Mouse (Mus musculus): ENCODE results near the gene Trim41. TPM values are rescaled to one million over a fixed set of nuclear protein-coding genes. Genes with fewer than 3 reads are reported as not detected.
A peak's percentile ranks its signal among the peaks of the same experiment; 100 is the strongest.
"Not testable (repeated sequence)": the region's sequence is repeated elsewhere in the genome, so short reads cannot be mapped to it uniquely, and the experiment has no call there.

The Trim41 gene
- polyA plus RNA-seq, 1 experiment from 2014 or later, result 4.5 TPM

- peak overlapping the region; percentile 64 for H3K4me3 ChIP-seq (ENCODE audit: low read depth, low read length)
Observed at GRCm38 (mm10) chr11:48852190-48852589, 35.0 kb upstream of the Trim41 start.

GRCm38 (mm10) chr11:48851270-48851995, 34.3 kb upstream of the Trim41 start:
- Histone ChIP-seq H3K9ac (ENCODE audit: low read depth, low read length) (no peak overlapping the region), H3K9me3 (ENCODE audit: control insufficient read depth, low read length) (no peaks in the 10 kb centered on the region; the same call in 1 of the 2 replicates), H3K4me3 (ENCODE audit: low read depth, low read length) (no peak overlapping the region), H3K4me1 (replicated peaks; ENCODE audit: control insufficient read depth, insufficient read depth, low read length) (peaks cover 16% of the 10 kb centered on the region; the same call in 1 of the 2 replicates), H3K27me3 (replicated peaks; ENCODE audit: control insufficient read depth, insufficient read depth, low read length) (peaks cover 8% of the 10 kb centered on the region), H3K27ac (ENCODE audit: low read depth, low read length) (no peak overlapping the region), H3K4me2 (no peak overlapping the region), H3K36me3 (ENCODE audit: control insufficient read depth, insufficient read depth, low read length) (no peaks in the 10 kb centered on the region)
- DNase-seq (ENCODE audit: low spot score) (no peak), ATAC-seq (replicated peaks; ENCODE audit: low FRiP score) (no peak)
- WGBS, result 74% methylated on average over 4 of the region's 4 CpGs

More at GRCm38 (mm10) chr11:48852190-48852589, 35.0 kb upstream of the Trim41 start:
- Histone ChIP-seq H3K4me2 (peak overlapping the region; percentile 95), H3K4me1 (replicated peaks; ENCODE audit: control insufficient read depth, insufficient read depth, low read length) (peaks cover 16% of the 10 kb centered on the region; the same call in 1 of the 2 replicates), H3K36me3 (ENCODE audit: control insufficient read depth, insufficient read depth, low read length) (no peaks in the 10 kb centered on the region), H3K9ac (ENCODE audit: low read depth, low read length) (no peak overlapping the region), H3K9me3 (ENCODE audit: control insufficient read depth, low read length) (no peaks in the 10 kb centered on the region; the same call in 1 of the 2 replicates), H3K27ac (ENCODE audit: low read depth, low read length) (no peak overlapping the region), H3K27me3 (replicated peaks; ENCODE audit: control insufficient read depth, insufficient read depth, low read length) (peaks cover 8% of the 10 kb centered on the region)
- WGBS, result 79% methylated on average over 4 of the region's 4 CpGs
- ATAC-seq (replicated peaks; ENCODE audit: low FRiP score) (no peak), DNase-seq (ENCODE audit: low spot score) (no peak)

- Histone ChIP-seq H3K9ac (ENCODE audit: low read depth, low read length) (no peak overlapping the region), H3K27me3 (replicated peaks; ENCODE audit: control insufficient read depth, insufficient read depth, low read length) (peaks cover 8% of the 10 kb centered on the region), H3K36me3 (ENCODE audit: control insufficient read depth, insufficient read depth, low read length) (no peaks in the 10 kb centered on the region), H3K4me1 (replicated peaks; ENCODE audit: control insufficient read depth, insufficient read depth, low read length) (peaks cover 16% of the 10 kb centered on the region; the same call in 1 of the 2 replicates), H3K4me2 (no peak overlapping the region), H3K4me3 (ENCODE audit: low read depth, low read length) (no peak overlapping the region), H3K27ac (ENCODE audit: low read depth, low read length) (no peak overlapping the region), H3K9me3 (ENCODE audit: control insufficient read depth, low read length) (no peaks in the 10 kb centered on the region; the same call in 1 of the 2 replicates)
- ATAC-seq (replicated peaks; ENCODE audit: low FRiP score) (no peak), DNase-seq (ENCODE audit: low spot score) (no peak)
- WGBS, result 48% methylated on average over 2 of the region's 2 CpGs
Observed at GRCm38 (mm10) chr11:48850240-48850639, 33.1 kb upstream of the Trim41 start.

GRCm38 (mm10) chr11:48846881-48847280, 29.7 kb upstream of the Trim41 start:
- DNase-seq (ENCODE audit: low spot score) (no peak), ATAC-seq (replicated peaks; ENCODE audit: low FRiP score) (no peak)
- Histone ChIP-seq H3K4me1 (replicated peaks; ENCODE audit: control insufficient read depth, insufficient read depth, low read length) (0 out of 2 replicates have a peak, but pooled peaks cover 3% of the 10 kb centered on the region), H3K4me3 (ENCODE audit: low read depth, low read length) (no peak overlapping the region), H3K27ac (ENCODE audit: low read depth, low read length) (no peak overlapping the region), H3K27me3 (replicated peaks; ENCODE audit: control insufficient read depth, insufficient read depth, low read length) (peaks cover 8% of the 10 kb centered on the region), H3K36me3 (ENCODE audit: control insufficient read depth, insufficient read depth, low read length) (no peaks in the 10 kb centered on the region), H3K4me2 (no peak overlapping the region), H3K9me3 (ENCODE audit: control insufficient read depth, low read length) (no peaks in the 10 kb centered on the region; the same call in 1 of the 2 replicates), H3K9ac (ENCODE audit: low read depth, low read length) (no peak overlapping the region)
- 63% methylated on average over 5 of the region's 5 CpGs for WGBS

GRCm38 (mm10) chr11:48846362-48846761, 29.2 kb upstream of the Trim41 start:
- not testable (repeated sequence) for H3K9me3 ChIP-seq (ENCODE audit: control insufficient read depth, low read length); DNase-seq (ENCODE audit: low spot score); ATAC-seq (replicated peaks; ENCODE audit: low FRiP score); H3K27ac ChIP-seq (ENCODE audit: low read depth, low read length); H3K9ac ChIP-seq (ENCODE audit: low read depth, low read length); H3K4me1 ChIP-seq (replicated peaks; ENCODE audit: control insufficient read depth, insufficient read depth, low read length); H3K36me3 ChIP-seq (ENCODE audit: control insufficient read depth, insufficient read depth, low read length); H3K4me3 ChIP-seq (ENCODE audit: low read depth, low read length); H3K4me2 ChIP-seq; H3K27me3 ChIP-seq (replicated peaks; ENCODE audit: control insufficient read depth, insufficient read depth, low read length)
- 78% methylated on average over 2 of the region's 2 CpGs for WGBS

- peaks cover 8% of the 10 kb centered on the region for H3K27me3 ChIP-seq (replicated peaks; ENCODE audit: control insufficient read depth, insufficient read depth, low read length)
- 0 out of 2 replicates have a peak, but pooled peaks cover 3% of the 10 kb centered on the region for H3K4me1 ChIP-seq (replicated peaks; ENCODE audit: control insufficient read depth, insufficient read depth, low read length)
- H3K4me3 ChIP-seq (ENCODE audit: low read depth, low read length), result no peak overlapping the region
- no peaks in the 10 kb centered on the region for H3K9me3 ChIP-seq (ENCODE audit: control insufficient read depth, low read length)
- WGBS, result 39% methylated on average over 13 of the region's 13 CpGs
- no peak for DNase-seq (ENCODE audit: low spot score)
- ATAC-seq (replicated peaks; ENCODE audit: low FRiP score), result no peak
- H3K36me3 ChIP-seq (ENCODE audit: control insufficient read depth, insufficient read depth, low read length), result no peaks in the 10 kb centered on the region
- no peak overlapping the region for H3K4me2 ChIP-seq
- no peak overlapping the region for H3K27ac ChIP-seq (ENCODE audit: low read depth, low read length)
- H3K9ac ChIP-seq (ENCODE audit: low read depth, low read length), result no peak overlapping the region
Observed at GRCm38 (mm10) chr11:48845244-48845815, 28.2 kb upstream of the Trim41 start.

GRCm38 (mm10) chr11:48844309-48844708, 27.2 kb upstream of the Trim41 start:
- Histone ChIP-seq H3K9ac (ENCODE audit: low read depth, low read length) (no peak overlapping the region), H3K27ac (ENCODE audit: low read depth, low read length) (no peak overlapping the region), H3K9me3 (ENCODE audit: control insufficient read depth, low read length) (no peaks in the 10 kb centered on the region), H3K36me3 (ENCODE audit: control insufficient read depth, insufficient read depth, low read length) (no peaks in the 10 kb centered on the region), H3K4me3 (ENCODE audit: low read depth, low read length) (no peak overlapping the region), H3K4me2 (no peak overlapping the region), H3K4me1 (replicated peaks; ENCODE audit: control insufficient read depth, insufficient read depth, low read length) (no peaks in the 10 kb centered on the region), H3K27me3 (replicated peaks; ENCODE audit: control insufficient read depth, insufficient read depth, low read length) (no peaks in the 10 kb centered on the region; the same call in 1 of the 2 replicates)
- WGBS, result 69% methylated on average over 6 of the region's 6 CpGs
- ATAC-seq (replicated peaks; ENCODE audit: low FRiP score), result no peak
- no peak for DNase-seq (ENCODE audit: low spot score)

- 77% methylated on average over 11 of the region's 11 CpGs for WGBS
- no peak overlapping the region for H3K4me3 ChIP-seq (ENCODE audit: low read depth, low read length)
- no peak overlapping the region for H3K9ac ChIP-seq (ENCODE audit: low read depth, low read length)
- no peak for DNase-seq (ENCODE audit: low spot score)
- H3K9me3 ChIP-seq (ENCODE audit: control insufficient read depth, low read length), result no peaks in the 10 kb centered on the region
- H3K4me1 ChIP-seq (replicated peaks; ENCODE audit: control insufficient read depth, insufficient read depth, low read length), result peaks cover 5% of the 10 kb centered on the region
- H3K4me2 ChIP-seq, result no peak overlapping the region
- H3K27me3 ChIP-seq (replicated peaks; ENCODE audit: control insufficient read depth, insufficient read depth, low read length), result no peaks in the 10 kb centered on the region
- no peaks in the 10 kb centered on the region for H3K36me3 ChIP-seq (ENCODE audit: control insufficient read depth, insufficient read depth, low read length)
- ATAC-seq (replicated peaks; ENCODE audit: low FRiP score), result no peak
- no peak overlapping the region for H3K27ac ChIP-seq (ENCODE audit: low read depth, low read length)
Observed at GRCm38 (mm10) chr11:48843202-48843601, 26.0 kb upstream of the Trim41 start.
